Mouse (Mus musculus): Measurements from ENCODE around the gene Gm43720.
"Not testable (repeated sequence)": the region's sequence is repeated elsewhere in the genome, so short reads cannot be mapped to it uniquely, and the experiment has no call there.

Gm43720 gene

GRCm38 (mm10) chr5:138216632-138217031 is 63.1 kb downstream of the Gm43720 start:
- not testable (repeated sequence) for DNase-seq (ENCODE audit: low read depth, low spot score)
